Mouse (Mus musculus): ENCODE data around the gene Scn5a.
A peak's percentile ranks its signal among the peaks of the same experiment; 100 is the strongest.

GRCm38 (mm10) chr9:119580668-119581067 is 1.9 kb upstream of the Scn5a start:
- TF ChIP-seq CHD2 (IDR thresholded peaks at IDR 0.05; ENCODE audit: low read depth, low read length) = no peak
- TF ChIP-seq ZNF384 (IDR thresholded peaks at IDR 0.05; ENCODE audit: low read depth, low read length) = no peak
- TF ChIP-seq HCFC1 (IDR thresholded peaks at IDR 0.05; ENCODE audit: borderline replicate concordance, insufficient read depth, low read length) = no peak
- TF ChIP-seq ZC3H11A (IDR thresholded peaks at IDR 0.05; ENCODE audit: borderline replicate concordance, low read depth, low read length) = peak; percentile 72; the same call in 1 of the 2 replicates
- no peak for TF ChIP-seq MAFK (IDR thresholded peaks at IDR 0.05; ENCODE audit: insufficient read depth, low read depth, low read length)
